Comparison of ENCODE assay signal across 8 mouse cellular contexts in genomic region chr14:121368108-121368705, GRCm38 (mm10). TPM values are rescaled to one million over a fixed set of nuclear protein-coding genes. Genes with fewer than 3 reads are reported as not detected.
DNase-seq lines count a peak whose midpoint lies in the region; ATAC-seq and TF ChIP-seq lines count a peak whose summit lies in the region.

No protein-coding gene starts in this region.

- no peaks in the 10 kb centered on the region for H3K27me3 ChIP-seq in heart, adult 2 months (ENCODE audit: control insufficient read depth, insufficient read depth, low read length)
- H3K27me3 ChIP-seq in lung, postnatal 0 days (replicated peaks; ENCODE audit: insufficient read depth, low read length) = no peaks in the 10 kb centered on the region
- H3K27me3 ChIP-seq in intestine, embryonic 15.5 days (replicated peaks) = no peaks in the 10 kb centered on the region
- no peaks in the 10 kb centered on the region for H3K27me3 ChIP-seq in small intestine, adult 2 months (ENCODE audit: control insufficient read depth, insufficient read depth, low read length)

- H3K4me2 ChIP-seq in lung, postnatal 0 days (replicated peaks; ENCODE audit: low read depth, low read length) = 0 out of 2 replicates have a peak overlapping the region, but pooled peaks have one; percentile 3
- peak overlapping the region; percentile 9 for H3K4me2 ChIP-seq in intestine, embryonic 15.5 days (replicated peaks)

- H3K79me2 ChIP-seq in heart, adult 2 months (replicated peaks; ENCODE audit: control insufficient read depth, insufficient read depth, low read length) = peaks cover 15% of the 10 kb centered on the region

- TF ChIP-seq EP300 in heart, adult 2 months (IDR thresholded peaks at IDR 0.05; ENCODE audit: insufficient read depth, low read depth, low read length) = no peak
- no peak for TF ChIP-seq EP300 in lung, postnatal 0 days (IDR thresholded peaks at IDR 0.05)

- H3K27ac ChIP-seq in heart, adult 2 months = peak overlapping the region; percentile 49
- H3K27ac ChIP-seq in lung, postnatal 0 days (ENCODE audit: low read length) = 0 out of 2 replicates have a peak overlapping the region, but pooled peaks have one; percentile 44
- peak overlapping the region; percentile 24 for H3K27ac ChIP-seq in intestine, embryonic 15.5 days
- peak overlapping the region; percentile 9; the same call in 1 of the 2 replicates for H3K27ac ChIP-seq in small intestine, adult 2 months (ENCODE audit: insufficient read depth, low read depth, low read length)

- ATAC-seq in lung, postnatal 0 days = no peak
- peak; percentile 53 for ATAC-seq in intestine, embryonic 15.5 days

- peaks cover 7% of the 10 kb centered on the region for H3K36me3 ChIP-seq in heart, adult 2 months (ENCODE audit: control insufficient read depth, insufficient read depth, low read length)
- no peaks in the 10 kb centered on the region for H3K36me3 ChIP-seq in lung, postnatal 0 days (ENCODE audit: insufficient read depth, low read length)
- no peaks in the 10 kb centered on the region for H3K36me3 ChIP-seq in intestine, embryonic 15.5 days
- H3K36me3 ChIP-seq in small intestine, adult 2 months (ENCODE audit: control insufficient read depth, insufficient read depth, low read length) = peaks cover 5% of the 10 kb centered on the region

- no peaks in the 10 kb centered on the region for H3K9me3 ChIP-seq in lung, postnatal 0 days (ENCODE audit: low read length)
- H3K9me3 ChIP-seq in intestine, embryonic 15.5 days = no peaks in the 10 kb centered on the region

- TF ChIP-seq CTCF in heart, adult 2 months (IDR thresholded peaks at IDR 0.05) = no peak
- no peak for TF ChIP-seq CTCF in lung, postnatal 0 days (IDR thresholded peaks at IDR 0.05)
- no peak for TF ChIP-seq CTCF in small intestine, adult 2 months (IDR thresholded peaks at IDR 0.05; ENCODE audit: extremely low read depth, insufficient read length, insufficient replicate concordance, low read depth, low read length)

- DNase-seq in heart, adult 2 months = no peak
- DNase-seq in heart, postnatal 25 days (ENCODE audit: low spot score) = no peak
- DNase-seq in lung, postnatal 0 days (ENCODE audit: low spot score) = no peak
- no peak for DNase-seq in lung, postnatal 25 days (ENCODE audit: low spot score)
- DNase-seq in layer of hippocampus, postnatal 10 days (ENCODE audit: low spot score in 2 of 2) = no peak
- DNase-seq in gastrocnemius, postnatal 14 days = no peak

- intact Hi-C loops in heart, adult 2 months (cut with DNase I) = no loop called here
- intact Hi-C loops in heart, postnatal 25 days (cut with DNase I) = no loop called here
- intact Hi-C loops in gastrocnemius, postnatal 14 days (cut with DNase I; ENCODE audit: low total_unique reads) = loop anchor here (10.0 kb wide), 1 partner anchor 63 kb away; no protein-coding TSS in a partner anchor

- H3K4me1 ChIP-seq in heart, adult 2 months (ENCODE audit: control insufficient read depth, insufficient read depth, low read length) = peaks cover 48% of the 10 kb centered on the region
- H3K4me1 ChIP-seq in lung, postnatal 0 days (ENCODE audit: insufficient read depth, low read depth, low read length) = peaks cover 32% of the 10 kb centered on the region
- peaks cover 56% of the 10 kb centered on the region for H3K4me1 ChIP-seq in intestine, embryonic 15.5 days (replicated peaks)
- peaks cover 55% of the 10 kb centered on the region for H3K4me1 ChIP-seq in small intestine, adult 2 months (ENCODE audit: control insufficient read depth, insufficient read depth, insufficient read length, low read length)

- H3K9ac ChIP-seq in heart, adult 2 months (ENCODE audit: low read depth, low read length) = no peak overlapping the region
- no peak overlapping the region for H3K9ac ChIP-seq in lung, postnatal 0 days (replicated peaks; ENCODE audit: low read depth)
- no peak overlapping the region for H3K9ac ChIP-seq in intestine, embryonic 15.5 days

- WGBS in heart, adult 2 months = 65% methylated on average over 4 of the region's 4 CpGs
- WGBS in lung, postnatal 0 days = 49% methylated on average over 4 of the region's 4 CpGs
- 28% methylated on average over 4 of the region's 4 CpGs for WGBS in intestine, embryonic 15.5 days
- 30% methylated on average over 4 of the region's 4 CpGs for WGBS in small intestine, adult 2 months

- H3K4me3 ChIP-seq in heart, adult 2 months = no peak overlapping the region
- no peak overlapping the region for H3K4me3 ChIP-seq in lung, postnatal 0 days (ENCODE audit: low read depth, low read length)
- no peak overlapping the region for H3K4me3 ChIP-seq in intestine, embryonic 15.5 days (replicated peaks)
- H3K4me3 ChIP-seq in small intestine, adult 2 months (ENCODE audit: low read depth, low read length) = no peak overlapping the region

- TF ChIP-seq POLR2A in heart, adult 2 months (IDR thresholded peaks at IDR 0.05; ENCODE audit: insufficient read depth, low read depth, low read length) = no peak
- no peak for TF ChIP-seq POLR2A in small intestine, adult 2 months (IDR thresholded peaks at IDR 0.05; ENCODE audit: low read depth, low read length)

RNA-seq across cellular contexts. Expression of gene Stk24, which starts 11.6 kb away (rescaled TPM):
- total RNA-seq in heart, adult 2 months (2021) = 10 to 100 TPM; 70.2 to 75.6 TPM
- 21.4 and 38.8 TPM in 2 replicates for polyA plus RNA-seq in heart, adult 2 months (2012; rRNA removed)
- 10 to 100 TPM; 67.1 to 78.4 TPM for total RNA-seq in heart, postnatal 25 days (2021)
- 30.6 and 33.4 TPM in 2 replicates for polyA plus RNA-seq in lung, postnatal 0 days (2015; fragmentation: Nextera tagmentation; extraction: Ambion mirVana)
- polyA plus RNA-seq in intestine, embryonic 15.5 days (2015; fragmentation: Nextera tagmentation; extraction: Ambion mirVana) = 41.3 and 43.7 TPM in 2 replicates
- 20.4 and 35.4 TPM in 2 replicates for polyA plus RNA-seq in small intestine, adult 2 months (2012; rRNA removed)
- total RNA-seq in layer of hippocampus, postnatal 10 days (2021) = 10 to 100 TPM; 45.8 to 51.1 TPM
- 10 to 100 TPM; 24.7 to 29.7 TPM for total RNA-seq in gastrocnemius, postnatal 14 days (2021)
